Mouse (Mus musculus) adrenal gland, postnatal 25 days (tissue): ENCODE results near the gene Gm20721. TPM values are rescaled to one million over a fixed set of nuclear protein-coding genes. Genes with fewer than 3 reads are reported as not detected.
A peak's percentile ranks its signal among the peaks of the same experiment; 100 is the strongest.

ENCODE experiments used
- DNase-seq: peaks from one replicate; pipeline ENCODE4 v3.0.0; 2021; ENCODE audit warnings: mixed read lengths
- total RNA-seq: library from RNA; stranded (reverse); gene quantifications from 2 replicates; pipeline ENCODE4 v1.2.3, GENCODE M21; 2021

The Gm20721 gene
- total RNA-seq, 1 experiment from 2014 or later, result 2.4 TPM

- no peak for DNase-seq
Observed at GRCm38 (mm10) chr2:174297086-174297571, 49.4 kb downstream of the Gm20721 start.

- no peak for DNase-seq
Observed at GRCm38 (mm10) chr2:174295900-174296465, 50.5 kb downstream of the Gm20721 start.

GRCm38 (mm10) chr2:174295175-174295899, 51.2 kb downstream of the Gm20721 start:
- peak; percentile 66 for DNase-seq

GRCm38 (mm10) chr2:174294457-174294856, 52.1 kb downstream of the Gm20721 start:
- no peak for DNase-seq

- no peak for DNase-seq
Observed at GRCm38 (mm10) chr2:174291662-174292030, 54.9 kb downstream of the Gm20721 start.

GRCm38 (mm10) chr2:174291029-174291661, 55.4 kb downstream of the Gm20721 start:
- DNase-seq, result no peak

- DNase-seq, result no peak
Observed at GRCm38 (mm10) chr2:174288673-174289430, 57.7 kb downstream of the Gm20721 start.

- DNase-seq, result no peak
Observed at GRCm38 (mm10) chr2:174287921-174288320, 58.6 kb downstream of the Gm20721 start.

- DNase-seq, result no peak
Observed at GRCm38 (mm10) chr2:174285921-174286470, 60.5 kb downstream of the Gm20721 start.

GRCm38 (mm10) chr2:174284807-174285457, 61.6 kb downstream of the Gm20721 start:
- DNase-seq, result no peak

- peak; percentile 42 for DNase-seq
Observed at GRCm38 (mm10) chr2:174284011-174284410, 62.5 kb downstream of the Gm20721 start, which contains the start of gene Gnas. Gene Gnas, plus strand, starts transcription at chr2:174284320.

GRCm38 (mm10) chr2:174283341-174283740, 63.2 kb downstream of the Gm20721 start:
- DNase-seq, result no peak

Other genes starting within 250 kb of the Gm20721 start
- 65.3 and 71.0 TPM in 2 replicates for gene Npepl1, start 236.4 kb downstream of the Gm20721 start, total RNA-seq
- gene Gnas, start 62.4 kb downstream of the Gm20721 start, total RNA-seq, result 2,468 and 2,497 TPM in 2 replicates
- gene Nelfcd, start 69.1 kb upstream of the Gm20721 start, total RNA-seq, result 61.9 and 63.7 TPM in 2 replicates
- 133 and 134 TPM in 2 replicates for gene Ctsz, start 92.3 kb upstream of the Gm20721 start, total RNA-seq
- 0.73 TPM in 1 of 2 replicates, not detected in the other for gene Tubb1, start 104.0 kb upstream of the Gm20721 start, total RNA-seq
- gene Atp5e, start 117.4 kb upstream of the Gm20721 start, total RNA-seq, result 355 and 471 TPM in 2 replicates
- 103 and 108 TPM in 2 replicates for gene Prelid3b, start 126.4 kb upstream of the Gm20721 start, total RNA-seq